Mouse (Mus musculus) cortical plate, adult 2 months (tissue): ENCODE measurements around the gene Tmem178b.

Experiments
- CTCF ChIP-seq: fragments of 200-500 bp; IDR thresholded peaks from 2 replicates; pipeline ENCODE4 v1.5.1; 2011; ENCODE audit warnings: mild to moderate bottlenecking, control low read depth, low read length; ENCODE audit not compliant: insufficient read depth; ENCODE audit errors: extremely low read depth
- POLR2A ChIP-seq: fragments of 200-500 bp; IDR thresholded peaks from 2 replicates; pipeline ENCODE4 v1.6.1; 2011; ENCODE audit warnings: mild to moderate bottlenecking, low read length, control low read depth; ENCODE audit not compliant: insufficient read depth; ENCODE audit errors: extremely low read depth

DNA sequence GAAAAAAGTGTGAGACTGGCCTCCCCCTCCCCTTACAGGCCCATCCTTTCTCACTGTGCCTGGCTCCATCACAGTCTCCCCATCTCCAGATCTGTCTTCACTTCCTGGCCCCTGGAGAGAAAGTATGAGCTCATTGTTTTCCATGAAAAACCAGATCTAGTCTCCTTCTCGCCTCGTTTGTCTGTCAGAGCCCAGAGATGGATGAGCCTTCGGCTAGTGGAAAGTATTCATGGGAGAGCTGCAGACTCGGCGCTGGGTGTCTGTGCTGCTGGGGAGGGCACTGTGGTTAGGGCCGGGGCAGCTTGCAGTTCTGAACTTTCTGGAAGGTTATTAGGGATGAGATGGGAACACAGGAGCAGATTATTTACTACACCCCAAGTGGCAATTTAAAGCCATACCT lies 118.9 kb downstream of the Tmem178b start:
- TF ChIP-seq CTCF (no peak), POLR2A (no peak)
